Mouse (Mus musculus): ENCODE results near the gene Dhdh. TPM values are rescaled to one million over a fixed set of nuclear protein-coding genes. Genes with fewer than 3 reads are reported as not detected.

Gene Dhdh
- total and polyA plus RNA-seq, 3 experiments = 1.6 to 18.0 (median 6.8) TPM

GRCm38 (mm10) chr7:45458748-45459563 lies 29.6 kb downstream of the Dhdh start:
- no peak for TF ChIP-seq GATA1 (IDR thresholded peaks at IDR 0.05; ENCODE audit: borderline replicate concordance, low read length)
- TF ChIP-seq POLR2AphosphoS5 (IDR thresholded peaks at IDR 0.05; ENCODE audit: insufficient replicate concordance, low read depth, low read length) = peak; percentile 88; the same call in 1 of the 2 replicates
- peaks cover 90% of the 10 kb centered on the region for H3K36me3 ChIP-seq (replicated peaks)
- ATAC-seq (ENCODE audit: extremely low read depth, insufficient number of reproducible peaks, low FRiP score, poor library complexity, severe bottlenecking) (no peak; the same call in 1 of the 2 replicates), DNase-seq (ENCODE audit: low spot score) (peak; percentile 51)
- peaks cover 65% of the 10 kb centered on the region for H3K4me1 ChIP-seq (ENCODE audit: insufficient read depth, low read depth, low read length)
- no peaks in the 10 kb centered on the region; the same call in 1 of the 2 replicates for H3K27me3 ChIP-seq (ENCODE audit: insufficient read depth, low read length)
- peak overlapping the region; percentile 87 for H3K4me3 ChIP-seq (ENCODE audit: low read depth, low read length)
- H3K9me3 ChIP-seq (replicated peaks) = no peaks in the 10 kb centered on the region

GRCm38 (mm10) chr7:45457204-45458060 lies 31.2 kb downstream of the Dhdh start:
- Histone ChIP-seq H3K4me3 (ENCODE audit: low read depth, low read length) (peak overlapping the region; percentile 87), H3K4me1 (ENCODE audit: insufficient read depth, low read depth, low read length) (peaks cover 54% of the 10 kb centered on the region), H3K36me3 (replicated peaks) (peaks cover 89% of the 10 kb centered on the region), H3K27me3 (ENCODE audit: insufficient read depth, low read length) (no peaks in the 10 kb centered on the region; the same call in 1 of the 2 replicates), H3K9me3 (replicated peaks) (no peaks in the 10 kb centered on the region)
- ATAC-seq (ENCODE audit: extremely low read depth, insufficient number of reproducible peaks, low FRiP score, poor library complexity, severe bottlenecking) (peak; percentile 23), DNase-seq (ENCODE audit: low spot score) (peak; percentile 43)
- TF ChIP-seq GATA1 (IDR thresholded peaks at IDR 0.05; ENCODE audit: borderline replicate concordance, low read length) (no peak), POLR2AphosphoS5 (IDR thresholded peaks at IDR 0.05; ENCODE audit: insufficient replicate concordance, low read depth, low read length) (peak; percentile 90; the same call in 1 of the 2 replicates), TAL1 (conservative IDR thresholded peaks at IDR 0.05; ENCODE audit: low read depth, low read length) (no peak), GATA2 (IDR thresholded peaks at IDR 0.05; ENCODE audit: borderline replicate concordance, low read depth, low read length) (no peak), CTCF (IDR thresholded peaks at IDR 0.05; ENCODE audit: low read depth, low read length) (no peak)

- no peak for TF ChIP-seq TAL1 (conservative IDR thresholded peaks at IDR 0.05; ENCODE audit: low read depth, low read length)
- no peak for TF ChIP-seq POLR2AphosphoS5 (IDR thresholded peaks at IDR 0.05; ENCODE audit: insufficient replicate concordance, low read depth, low read length)
- no peak for TF ChIP-seq GATA2 (IDR thresholded peaks at IDR 0.05; ENCODE audit: borderline replicate concordance, low read depth, low read length)
- no peak for TF ChIP-seq CTCF (IDR thresholded peaks at IDR 0.05; ENCODE audit: low read depth, low read length)
- no peak for TF ChIP-seq GATA1 (IDR thresholded peaks at IDR 0.05; ENCODE audit: borderline replicate concordance, low read length)
- DNase-seq (ENCODE audit: low spot score) = no peak
- ATAC-seq (ENCODE audit: extremely low read depth, insufficient number of reproducible peaks, low FRiP score, poor library complexity, severe bottlenecking) = no peak
- Histone ChIP-seq H3K4me3 (ENCODE audit: low read depth, low read length) (peak overlapping the region; percentile 87; the same call in 1 of the 2 replicates), H3K9me3 (replicated peaks) (no peaks in the 10 kb centered on the region), H3K27me3 (ENCODE audit: insufficient read depth, low read length) (no peaks in the 10 kb centered on the region; the same call in 1 of the 2 replicates), H3K36me3 (replicated peaks) (peaks cover 89% of the 10 kb centered on the region), H3K4me1 (ENCODE audit: insufficient read depth, low read depth, low read length) (peaks cover 50% of the 10 kb centered on the region)
These were observed 31.8 kb downstream of the Dhdh start for GRCm38 (mm10) chr7:45456721-45457203.

GRCm38 (mm10) chr7:45455932-45456696 lies 32.5 kb downstream of the Dhdh start:
- H3K4me1 ChIP-seq (ENCODE audit: insufficient read depth, low read depth, low read length) = peaks cover 51% of the 10 kb centered on the region
- ATAC-seq (ENCODE audit: extremely low read depth, insufficient number of reproducible peaks, low FRiP score, poor library complexity, severe bottlenecking) = no peak
- H3K36me3 ChIP-seq (replicated peaks) = peaks cover 90% of the 10 kb centered on the region
- TF ChIP-seq GATA1 (IDR thresholded peaks at IDR 0.05; ENCODE audit: borderline replicate concordance, low read length) (no peak), CTCF (IDR thresholded peaks at IDR 0.05; ENCODE audit: low read depth, low read length) (no peak), GATA2 (IDR thresholded peaks at IDR 0.05; ENCODE audit: borderline replicate concordance, low read depth, low read length) (no peak), POLR2AphosphoS5 (IDR thresholded peaks at IDR 0.05; ENCODE audit: insufficient replicate concordance, low read depth, low read length) (peak; percentile 51; the same call in 1 of the 2 replicates), TAL1 (conservative IDR thresholded peaks at IDR 0.05; ENCODE audit: low read depth, low read length) (no peak)
- H3K27me3 ChIP-seq (ENCODE audit: insufficient read depth, low read length) = no peaks in the 10 kb centered on the region; the same call in 1 of the 2 replicates
- DNase-seq (ENCODE audit: low spot score) = no peak
- H3K4me3 ChIP-seq (ENCODE audit: low read depth, low read length) = no peak overlapping the region
- no peaks in the 10 kb centered on the region for H3K9me3 ChIP-seq (replicated peaks)

GRCm38 (mm10) chr7:45454971-45455370 lies 33.6 kb downstream of the Dhdh start:
- Histone ChIP-seq H3K4me3 (ENCODE audit: low read depth, low read length) (0 out of 2 replicates have a peak overlapping the region, but pooled peaks have one; percentile 22), H3K4me1 (ENCODE audit: insufficient read depth, low read depth, low read length) (peaks cover 40% of the 10 kb centered on the region), H3K9me3 (replicated peaks) (no peaks in the 10 kb centered on the region), H3K27me3 (ENCODE audit: insufficient read depth, low read length) (no peaks in the 10 kb centered on the region; the same call in 1 of the 2 replicates), H3K36me3 (replicated peaks) (peaks cover 82% of the 10 kb centered on the region)
- TF ChIP-seq GATA1 (IDR thresholded peaks at IDR 0.05; ENCODE audit: borderline replicate concordance, low read length) (no peak), GATA2 (IDR thresholded peaks at IDR 0.05; ENCODE audit: borderline replicate concordance, low read depth, low read length) (no peak), CTCF (IDR thresholded peaks at IDR 0.05; ENCODE audit: low read depth, low read length) (no peak), TAL1 (conservative IDR thresholded peaks at IDR 0.05; ENCODE audit: low read depth, low read length) (no peak), POLR2AphosphoS5 (IDR thresholded peaks at IDR 0.05; ENCODE audit: insufficient replicate concordance, low read depth, low read length) (no peak)
- no peak for DNase-seq (ENCODE audit: low spot score)
- no peak for ATAC-seq (ENCODE audit: extremely low read depth, insufficient number of reproducible peaks, low FRiP score, poor library complexity, severe bottlenecking)
